Mouse (Mus musculus) myocyte (in vitro differentiated cells): Measurements from ENCODE around the gene Timp3. TPM values are rescaled to one million over a fixed set of nuclear protein-coding genes. Genes with fewer than 3 reads are reported as not detected.

ENCODE experiments used
- H3K27me3 ChIP-seq: one replicate; pipeline ENCODE4 v1.6.1; 2011; ENCODE audit not compliant: control insufficient read depth, insufficient read depth, insufficient read length
- H3K36me3 ChIP-seq: one replicate; pipeline ENCODE4 v1.6.1; 2011; ENCODE audit not compliant: control insufficient read depth, insufficient read depth
- H3K4me2 ChIP-seq: one replicate; pipeline ENCODE4 v1.6.1; 2011; ENCODE audit warnings: low read depth, control low read depth
- H3K4me3 ChIP-seq: one replicate; pipeline ENCODE4 v1.5.1; 2011; ENCODE audit warnings: mild to moderate bottlenecking, control low read depth, moderate library complexity
- H3K79me2 ChIP-seq: one replicate; pipeline ENCODE4 v1.6.1; 2011; ENCODE audit not compliant: control insufficient read depth, insufficient read depth
- H3ac ChIP-seq: one replicate; pipeline ENCODE4 v1.6.1; 2011; ENCODE audit not compliant: control insufficient read depth, insufficient read length
- CEBPB ChIP-seq: IDR thresholded peaks from 2 replicates; pipeline ENCODE4 v1.6.1; 2011; ENCODE audit warnings: mild to moderate bottlenecking, moderate library complexity; ENCODE audit not compliant: poor library complexity, insufficient read depth, severe bottlenecking
- E2F4 ChIP-seq: IDR thresholded peaks from one replicate; pipeline ENCODE4 v1.6.1; 2011; ENCODE audit warnings: mild to moderate bottlenecking, control low read depth, moderate library complexity; ENCODE audit not compliant: insufficient read depth
- MAX ChIP-seq: IDR thresholded peaks from one replicate; pipeline ENCODE4 v1.6.1; 2011; ENCODE audit warnings: low read depth, mild to moderate bottlenecking, control low read depth
- MYOD1 ChIP-seq, 3 experiments: IDR thresholded peaks; one replicate each; pipeline ENCODE4 v1.6.1; 2011; ENCODE audit warnings: control low read depth in 2 of 3, low read depth in 2 of 3, mild to moderate bottlenecking in 2 of 3, moderate library complexity in 1 of 3; ENCODE audit not compliant: insufficient read length in 2 of 3, control insufficient read depth in 1 of 3
- MYOG ChIP-seq, 3 experiments: IDR thresholded peaks; one replicate each; pipeline ENCODE4 v1.6.1; 2011; ENCODE audit warnings: control low read depth in 2 of 3, low read depth in 2 of 3, mild to moderate bottlenecking in 2 of 3; ENCODE audit not compliant: insufficient read length in 2 of 3, control insufficient read depth in 1 of 3, insufficient read depth in 1 of 3
- POLR2A ChIP-seq: IDR thresholded peaks from one replicate; pipeline ENCODE4 v1.6.1; 2011; ENCODE audit warnings: low read depth, mild to moderate bottlenecking, control low read depth, moderate library complexity; ENCODE audit not compliant: insufficient read length
- POLR2AphosphoS2 ChIP-seq: IDR thresholded peaks from one replicate; pipeline ENCODE4 v1.6.1; 2011; ENCODE audit warnings: low read depth, control low read depth; ENCODE audit not compliant: insufficient read length
- REST ChIP-seq: IDR thresholded peaks from one replicate; pipeline ENCODE4 v1.6.1; 2011; ENCODE audit warnings: mild to moderate bottlenecking, control low read depth, moderate library complexity; ENCODE audit not compliant: insufficient read depth, insufficient read length
- SRF ChIP-seq: IDR thresholded peaks from one replicate; pipeline ENCODE4 v1.6.1; 2011; ENCODE audit warnings: low read depth; ENCODE audit not compliant: control insufficient read depth, insufficient read length
- TCF12 ChIP-seq: IDR thresholded peaks from one replicate; pipeline ENCODE4 v1.6.1; 2011; ENCODE audit warnings: mild to moderate bottlenecking, control low read depth; ENCODE audit not compliant: poor library complexity, insufficient read depth, severe bottlenecking
- TCF3 ChIP-seq: IDR thresholded peaks from one replicate; pipeline ENCODE4 v1.6.1; 2011; ENCODE audit warnings: low read depth, control low read depth; ENCODE audit not compliant: insufficient read length
- USF1 ChIP-seq: IDR thresholded peaks from one replicate; pipeline ENCODE4 v1.6.1; 2011; ENCODE audit warnings: low read depth, mild to moderate bottlenecking, control low read depth, moderate library complexity
- polyA plus RNA-seq: library from polyadenylated mRNA; unstranded; fragments of >200 nt; fragmentation: generic; extraction: Trizol; gene quantifications from one replicate; pipeline ENCODE4 v1.2.1, GENCODE M21; 2012; ENCODE audit warnings: missing spikeins

The Timp3 gene
- polyA plus RNA-seq, 1 experiment: 18.7 TPM

- Histone ChIP-seq H3K36me3 (no peaks in the 10 kb centered on the region), H3K4me2 (no peak overlapping the region), H3K79me2 (no peaks in the 10 kb centered on the region), H3ac (no peak overlapping the region), H3K27me3 (peaks cover 9% of the 10 kb centered on the region), H3K4me3 (no peak overlapping the region)
- no peak for TF ChIP-seq MAX
- no peak for TF ChIP-seq SRF
- no peak for TF ChIP-seq CEBPB
- TF ChIP-seq TCF3: no peak
- no peak for TF ChIP-seq USF1
- TF ChIP-seq POLR2A: no peak
- TF ChIP-seq TCF12: no peak
- no peak for TF ChIP-seq E2F4
Measured at GRCm38 (mm10) chr10:86385656-86386055, 85.5 kb downstream of the Timp3 start.

- peaks cover 4% of the 10 kb centered on the region for H3K27me3 ChIP-seq
- no peaks in the 10 kb centered on the region for H3K36me3 ChIP-seq
- H3ac ChIP-seq: no peak overlapping the region
- no peak overlapping the region for H3K4me2 ChIP-seq
- no peak overlapping the region for H3K4me3 ChIP-seq
- TF ChIP-seq TCF3 (no peak), E2F4 (no peak), POLR2A (no peak), POLR2AphosphoS2 (no peak), CEBPB (no peak), REST (no peak), MYOG (IDR thresholded peaks at IDR 0.05; ENCODE audit: control insufficient read depth in 1 of 3, insufficient read depth in 1 of 3, insufficient read length in 2 of 3, low read depth in 2 of 3) (no peak)
- no peaks in the 10 kb centered on the region for H3K79me2 ChIP-seq
Measured at GRCm38 (mm10) chr10:86386232-86386631, 86.1 kb downstream of the Timp3 start.

- no peaks in the 10 kb centered on the region for H3K36me3 ChIP-seq
- no peaks in the 10 kb centered on the region for H3K79me2 ChIP-seq
- H3K4me2 ChIP-seq: no peak overlapping the region
- H3ac ChIP-seq: no peak overlapping the region
- no peaks in the 10 kb centered on the region for H3K27me3 ChIP-seq
- peak; percentile 58 for TF ChIP-seq TCF3
- peak in 2 of 3 experiments; percentile 77 to 89 for TF ChIP-seq MYOG (IDR thresholded peaks at IDR 0.05; ENCODE audit: control insufficient read depth in 1 of 3, insufficient read depth in 1 of 3, insufficient read length in 2 of 3, low read depth in 2 of 3)
- no peak for TF ChIP-seq SRF
- TF ChIP-seq TCF12: peak; percentile 49
- peak; percentile 0 to 75 (median 66) for TF ChIP-seq MYOD1 (IDR thresholded peaks at IDR 0.05; ENCODE audit: control insufficient read depth in 1 of 3, insufficient read length in 2 of 3, low read depth in 2 of 3)
- no peak overlapping the region for H3K4me3 ChIP-seq
Measured at GRCm38 (mm10) chr10:86387821-86388440, 87.8 kb downstream of the Timp3 start.

GRCm38 (mm10) chr10:86388803-86389202 lies 88.6 kb downstream of the Timp3 start:
- H3K79me2 ChIP-seq: no peaks in the 10 kb centered on the region
- H3K27me3 ChIP-seq: no peaks in the 10 kb centered on the region
- H3ac ChIP-seq: no peak overlapping the region
- H3K36me3 ChIP-seq: no peaks in the 10 kb centered on the region
- H3K4me2 ChIP-seq: no peak overlapping the region
- TF ChIP-seq MYOG (IDR thresholded peaks at IDR 0.05; ENCODE audit: control insufficient read depth in 1 of 3, insufficient read depth in 1 of 3, insufficient read length in 2 of 3, low read depth in 2 of 3) (peak in 1 of 3 experiments; percentile 22), USF1 (no peak), MYOD1 (IDR thresholded peaks at IDR 0.05; ENCODE audit: control insufficient read depth in 1 of 3, insufficient read length in 2 of 3, low read depth in 2 of 3) (peak in 1 of 3 experiments; percentile 14)
- no peak overlapping the region for H3K4me3 ChIP-seq

- Histone ChIP-seq H3K79me2 (no peaks in the 10 kb centered on the region), H3K36me3 (no peaks in the 10 kb centered on the region), H3K4me3 (no peak overlapping the region), H3K4me2 (no peak overlapping the region), H3K27me3 (no peaks in the 10 kb centered on the region), H3ac (no peak overlapping the region)
- no peak for TF ChIP-seq TCF12
- no peak for TF ChIP-seq TCF3
- TF ChIP-seq MYOD1 (IDR thresholded peaks at IDR 0.05; ENCODE audit: control insufficient read depth in 1 of 3, insufficient read length in 2 of 3, low read depth in 2 of 3): no peak
- TF ChIP-seq CEBPB: no peak
- TF ChIP-seq E2F4: no peak
- TF ChIP-seq REST: no peak
- no peak for TF ChIP-seq MYOG (IDR thresholded peaks at IDR 0.05; ENCODE audit: control insufficient read depth in 1 of 3, insufficient read depth in 1 of 3, insufficient read length in 2 of 3, low read depth in 2 of 3)
- no peak for TF ChIP-seq POLR2A
- no peak for TF ChIP-seq USF1
Measured at GRCm38 (mm10) chr10:86389357-86389756, 89.2 kb downstream of the Timp3 start.
